ENCODE assay signal across 8 mouse cellular contexts in genomic region chr12:80434961-80435691, GRCm38 (mm10). TPM values are rescaled to one million over a fixed set of nuclear protein-coding genes. Genes with fewer than 3 reads are reported as not detected.
DNase-seq lines count a peak whose midpoint lies in the region; ATAC-seq lines count a peak whose summit lies in the region.

No protein-coding gene starts in this region.

- H3K4me3 ChIP-seq in intestine, embryonic 14.5 days (ENCODE audit: low read depth, low read length), result peak overlapping the region; percentile 88
- H3K4me3 ChIP-seq in megakaryocyte, embryonic 14.5 days (replicated peaks), result peak overlapping the region; percentile 98

- H3K9ac ChIP-seq in intestine, embryonic 14.5 days (ENCODE audit: low read length), result peak overlapping the region; percentile 82

- ATAC-seq in intestine, embryonic 14.5 days (replicated peaks; ENCODE audit: low FRiP score, low TSS enrichment, low read depth), result peak; percentile 83

- WGBS in intestine, embryonic 14.5 days, result under 1% methylated on average over 59 of the region's 64 CpGs

- peak overlapping the region; percentile 58 for H3K4me2 ChIP-seq in intestine, embryonic 14.5 days (ENCODE audit: low read length)

- H3K9me3 ChIP-seq in intestine, embryonic 14.5 days (ENCODE audit: control insufficient read depth, low read length), result no peaks in the 10 kb centered on the region
- no peaks in the 10 kb centered on the region for H3K9me3 ChIP-seq in megakaryocyte, embryonic 14.5 days

- peaks cover 4% of the 10 kb centered on the region; the same call in 1 of the 2 replicates for H3K36me3 ChIP-seq in intestine, embryonic 14.5 days (ENCODE audit: control insufficient read depth, insufficient read depth, low read length)
- peaks cover 33% of the 10 kb centered on the region for H3K36me3 ChIP-seq in megakaryocyte, embryonic 14.5 days (replicated peaks; ENCODE audit: low read length)

- H3K27me3 ChIP-seq in intestine, embryonic 14.5 days (replicated peaks; ENCODE audit: control insufficient read depth, insufficient read depth, low read length), result no peaks in the 10 kb centered on the region
- H3K27me3 ChIP-seq in megakaryocyte, embryonic 14.5 days (replicated peaks), result no peaks in the 10 kb centered on the region

- DNase-seq in adrenal gland, adult (ENCODE audit: inconsistent age in 2 of 2, low spot score in 1 of 2), result peak; percentile 82 to 92
- DNase-seq in embryo, embryonic 10.5 days (ENCODE audit: low spot score), result peak; percentile 86
- DNase-seq in gastrocnemius, postnatal 25 days, result peak; percentile 72
- DNase-seq in intestine, embryonic 14.5 days (ENCODE audit: low spot score), result peak; percentile 93
- DNase-seq in left cerebral cortex, postnatal 10 days (ENCODE audit: extremely low spot score in 1 of 2, low spot score in 2 of 2), result peak; percentile 53 to 86
- DNase-seq in right cerebral cortex, adult 2 months (ENCODE audit: low spot score in 2 of 2), result peak; percentile 64
- peak; percentile 25 for DNase-seq in urinary bladder, postnatal 10 days (ENCODE audit: low spot score)

- H3K4me1 ChIP-seq in intestine, embryonic 14.5 days (replicated peaks; ENCODE audit: control insufficient read depth, insufficient read depth, low read length), result peaks cover 9% of the 10 kb centered on the region; the same call in 1 of the 2 replicates
- H3K4me1 ChIP-seq in megakaryocyte, embryonic 14.5 days, result peaks cover 41% of the 10 kb centered on the region

- intact Hi-C loops in left cerebral cortex, postnatal 10 days (cut with DNase I), result no loop called here

- peak overlapping the region; percentile 94 for H3K27ac ChIP-seq in intestine, embryonic 14.5 days (ENCODE audit: low read depth)

RNA-seq across cellular contexts. Expression of gene Dcaf5, which starts 1.3 kb away (rescaled TPM):
- total RNA-seq in gastrocnemius, postnatal 25 days (2021), result 10 to 100 TPM; 30.5 to 30.6 TPM
- 11.4 and 11.6 TPM in 2 replicates for polyA plus RNA-seq in intestine, embryonic 14.5 days (2014; fragmentation: Nextera tagmentation; extraction: Ambion mirVana)
- 10 to 100 TPM; 71.3 to 72.2 TPM for total RNA-seq in left cerebral cortex, postnatal 10 days (2021)
- 9.9 and 10.8 TPM in 2 replicates for polyA plus RNA-seq in megakaryocyte, embryonic 14.5 days (2012; ENCODE audit: insufficient read depth, low replicate concordance)

RNA-seq across cellular contexts. Expression of gene Exd2, which starts 27.8 kb away (rescaled TPM):
- 10 to 100 TPM; 34.1 to 39.5 TPM for total RNA-seq in gastrocnemius, postnatal 25 days (2021)
- 29.4 and 36.5 TPM in 2 replicates for polyA plus RNA-seq in intestine, embryonic 14.5 days (2014; fragmentation: Nextera tagmentation; extraction: Ambion mirVana)
- 10 to 100 TPM; 91.3 to 97.4 TPM for total RNA-seq in left cerebral cortex, postnatal 10 days (2021)
- 1.4 TPM in 1 of 2 replicates, not detected in the other for polyA plus RNA-seq in megakaryocyte, embryonic 14.5 days (2012; ENCODE audit: insufficient read depth, low replicate concordance)

Comparison
In these comparisons a context has a peak if more than half of its experiments do, and no peak if none do; other contexts are left out.
1. Peak in every context shown above with its lines: DNase-seq, ATAC-seq, H3K4me3 ChIP-seq and H3K27ac ChIP-seq.
2. DNase-seq: peak in every context shown above with its lines; median percentile 93 in intestine, embryonic 14.5 days; 87 in adrenal gland, adult; 86 in embryo, embryonic 10.5 days; 72 in gastrocnemius, postnatal 25 days; 70 in left cerebral cortex, postnatal 10 days; 64 in right cerebral cortex, adult 2 months; 25 in urinary bladder, postnatal 10 days.